Mouse (Mus musculus): ENCODE data around the gene Vax2.

DNA sequence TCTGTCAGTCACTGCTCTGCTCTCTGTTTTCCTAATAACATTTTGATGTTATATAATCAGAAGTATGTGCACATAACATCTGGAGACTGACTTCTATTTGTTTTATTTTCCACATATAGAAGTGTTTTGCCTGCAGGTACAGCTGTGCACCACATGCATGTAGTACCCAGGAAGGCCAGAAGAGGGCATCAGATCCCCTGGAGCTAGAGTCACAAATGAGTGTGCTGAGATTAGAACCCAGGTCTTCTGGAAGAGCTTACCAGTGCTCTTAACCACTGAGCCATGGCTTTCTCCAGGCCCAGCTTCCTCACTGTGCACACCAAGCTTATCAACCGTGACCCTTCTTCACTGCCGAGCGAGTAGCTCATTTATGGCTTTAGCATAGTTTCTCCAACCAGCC, 17.4 kb downstream of the Vax2 start:
- TF ChIP-seq ZC3H11A (IDR thresholded peaks at IDR 0.05; ENCODE audit: borderline replicate concordance, low read depth, low read length): no peak
- TF ChIP-seq ZNF384 (IDR thresholded peaks at IDR 0.05; ENCODE audit: low read depth, low read length): no peak

Measured in ES-E14 (cell line).